Mouse (Mus musculus) heart, embryonic 11.5 days (tissue): ENCODE results near the gene Nagk. TPM values are rescaled to one million over a fixed set of nuclear protein-coding genes. Genes with fewer than 3 reads are reported as not detected.
"Not testable (repeated sequence)": the region's sequence is repeated elsewhere in the genome, so short reads cannot be mapped to it uniquely, and the experiment has no call there.

Source experiments
- ATAC-seq: fragments of 200-750 bp; cut with Nextera tagmentation; replicated peaks from 2 replicates; pipeline ENCODE4 v1.8.0; 2017; ENCODE audit warnings: moderate library complexity; ENCODE audit not compliant: insufficient number of reproducible peaks, low FRiP score, low TSS enrichment
- H3K27ac ChIP-seq: fragments of 300-500 bp; sonication (generic); 2 replicates; pipeline ENCODE4 v1.5.1; 2014; ENCODE audit warnings: mild to moderate bottlenecking, low read depth, low read length
- H3K27me3 ChIP-seq: fragments of 300-500 bp; sonication (generic); 2 replicates; pipeline ENCODE4 v1.6.1; 2014; ENCODE audit warnings: mild to moderate bottlenecking, low read length, mixed read lengths; ENCODE audit not compliant: control insufficient read depth, insufficient read depth
- H3K36me3 ChIP-seq: fragments of 300-500 bp; sonication (generic); 2 replicates; pipeline ENCODE4 v1.6.1; 2014; ENCODE audit warnings: mild to moderate bottlenecking, low read length, moderate library complexity, mixed read lengths; ENCODE audit not compliant: control insufficient read depth, insufficient read depth
- H3K4me1 ChIP-seq: fragments of 300-500 bp; sonication (generic); 2 replicates; pipeline ENCODE4 v1.6.1; 2014; ENCODE audit warnings: low read length; ENCODE audit not compliant: control insufficient read depth, insufficient read depth
- H3K4me2 ChIP-seq: fragments of 300-500 bp; sonication (generic); 2 replicates; pipeline ENCODE4 v1.6.1; 2014; ENCODE audit warnings: mild to moderate bottlenecking, moderate library complexity
- H3K4me3 ChIP-seq: fragments of 300-500 bp; sonication (generic); 2 replicates; pipeline ENCODE4 v1.5.1; 2014; ENCODE audit warnings: low read depth, low read length
- H3K9ac ChIP-seq: fragments of 300-500 bp; sonication (generic); 2 replicates; pipeline ENCODE4 v1.6.1; 2014; ENCODE audit warnings: mild to moderate bottlenecking, low read depth, low read length, moderate library complexity
- H3K9me3 ChIP-seq: fragments of 300-500 bp; sonication (generic); replicated peaks from 2 replicates; pipeline ENCODE4 v1.6.1; 2016; ENCODE audit warnings: low read length; ENCODE audit not compliant: control insufficient read depth
- WGBS: fragments of 180-500 bp; shearing (Covaris S2); extraction: QIAGEN DNeasy Blood & Tissue Kit; methylation state at CpG from one replicate; pipeline ENCODE4 v1.1.7; 2014; ENCODE audit not compliant: insufficient replicate concordance; 5-methylcytosine and 5-hydroxymethylcytosine counted together
- polyA plus RNA-seq: library from polyadenylated mRNA; unstranded; fragments of >200 nt; fragmentation: Nextera tagmentation; extraction: Ambion mirVana; gene quantifications from 2 replicates; pipeline ENCODE4 v1.2.1, GENCODE M21; 2014

The Nagk gene
- polyA plus RNA-seq, 1 experiment from 2014 or later = 50.3 TPM

- not testable (repeated sequence) for H3K36me3 ChIP-seq, H3K4me2 ChIP-seq, ATAC-seq, H3K4me1 ChIP-seq, H3K27me3 ChIP-seq, H3K4me3 ChIP-seq, H3K27ac ChIP-seq, H3K9me3 ChIP-seq, H3K9ac ChIP-seq
- WGBS = 83% methylated on average over 5 of the region's 5 CpGs
These were observed 4.2 kb upstream of the Nagk start for GRCm38 (mm10) chr6:83790533-83790932.

- Histone ChIP-seq H3K4me2 (no peak overlapping the region), H3K4me3 (no peak overlapping the region), H3K9ac (no peak overlapping the region), H3K27ac (no peak overlapping the region), H3K9me3 (no peaks in the 10 kb centered on the region), H3K4me1 (peaks cover 3% of the 10 kb centered on the region; the same call in 1 of the 2 replicates), H3K36me3 (no peaks in the 10 kb centered on the region), H3K27me3 (no peaks in the 10 kb centered on the region)
- 47% methylated on average over 4 of the region's 4 CpGs for WGBS
- ATAC-seq = no peak
These were observed 3.4 kb upstream of the Nagk start for GRCm38 (mm10) chr6:83791251-83791890.

- Histone ChIP-seq H3K27me3 (no peaks in the 10 kb centered on the region), H3K4me2 (peak overlapping the region; percentile 93), H3K36me3 (no peaks in the 10 kb centered on the region), H3K9ac (peak overlapping the region; percentile 86), H3K27ac (peak overlapping the region; percentile 97), H3K4me1 (peaks cover 3% of the 10 kb centered on the region; the same call in 1 of the 2 replicates), H3K9me3 (no peaks in the 10 kb centered on the region), H3K4me3 (peak overlapping the region; percentile 78)
- 0 out of 2 replicates have a peak, but pooled peaks have one; percentile 2 for ATAC-seq
- 5% methylated on average over 13 of the region's 13 CpGs for WGBS
These were observed 714 bp downstream of the Nagk start for GRCm38 (mm10) chr6:83795492-83795900.

GRCm38 (mm10) chr6:83796686-83797085 is 1.9 kb downstream of the Nagk start:
- Histone ChIP-seq H3K4me1 (peaks cover 3% of the 10 kb centered on the region; the same call in 1 of the 2 replicates), H3K36me3 (0 out of 2 replicates have a peak, but pooled peaks cover under 1% of the 10 kb centered on the region), H3K9me3 (no peaks in the 10 kb centered on the region), H3K4me2 (no peak overlapping the region), H3K27me3 (no peaks in the 10 kb centered on the region), H3K27ac (no peak overlapping the region), H3K4me3 (no peak overlapping the region), H3K9ac (no peak overlapping the region)
- no peak for ATAC-seq
- 57% methylated on average over 3 of the region's 3 CpGs for WGBS

- no peak overlapping the region for H3K4me2 ChIP-seq
- ATAC-seq = no peak
- no peak overlapping the region for H3K27ac ChIP-seq
- no peak overlapping the region for H3K9ac ChIP-seq
- H3K4me3 ChIP-seq = no peak overlapping the region
- WGBS = 86% methylated on average over 5 of the region's 5 CpGs
- no peaks in the 10 kb centered on the region for H3K4me1 ChIP-seq
- no peaks in the 10 kb centered on the region for H3K27me3 ChIP-seq
- no peaks in the 10 kb centered on the region for H3K9me3 ChIP-seq
- H3K36me3 ChIP-seq = 0 out of 2 replicates have a peak, but pooled peaks cover 5% of the 10 kb centered on the region
These were observed 7.3 kb downstream of the Nagk start for GRCm38 (mm10) chr6:83802033-83802432.

GRCm38 (mm10) chr6:83802846-83803245 is 8.1 kb downstream of the Nagk start:
- Histone ChIP-seq H3K9me3 (no peaks in the 10 kb centered on the region), H3K4me1 (no peaks in the 10 kb centered on the region), H3K27me3 (no peaks in the 10 kb centered on the region), H3K4me2 (no peak overlapping the region), H3K4me3 (no peak overlapping the region), H3K9ac (no peak overlapping the region), H3K36me3 (peaks cover 5% of the 10 kb centered on the region; the same call in 1 of the 2 replicates), H3K27ac (no peak overlapping the region)
- no peak for ATAC-seq
- WGBS = 88% methylated on average over 3 of the region's 3 CpGs

- Histone ChIP-seq H3K36me3 (peaks cover 14% of the 10 kb centered on the region), H3K4me3 (no peak overlapping the region), H3K9ac (no peak overlapping the region), H3K27me3 (no peaks in the 10 kb centered on the region), H3K9me3 (0 out of 2 replicates have a peak, but pooled peaks cover 2% of the 10 kb centered on the region), H3K4me2 (no peak overlapping the region), H3K27ac (no peak overlapping the region), H3K4me1 (no peaks in the 10 kb centered on the region)
- no peak for ATAC-seq
- WGBS = 87% methylated on average over 3 of the region's 3 CpGs
These were observed 21.0 kb downstream of the Nagk start for GRCm38 (mm10) chr6:83815801-83816200.

- Histone ChIP-seq H3K4me2 (no peak overlapping the region), H3K4me1 (no peaks in the 10 kb centered on the region), H3K36me3 (no peaks in the 10 kb centered on the region), H3K27ac (no peak overlapping the region), H3K9ac (no peak overlapping the region), H3K27me3 (no peaks in the 10 kb centered on the region), H3K4me3 (no peak overlapping the region), H3K9me3 (0 out of 2 replicates have a peak, but pooled peaks cover 2% of the 10 kb centered on the region)
- no peak for ATAC-seq
- 78% methylated on average over 1 of the region's 1 CpGs for WGBS
These were observed 24.2 kb downstream of the Nagk start for GRCm38 (mm10) chr6:83818996-83819395.
